Mouse (Mus musculus) adrenal gland, postnatal 36 days (tissue): ENCODE measurements at regions not wholly inside any gene's neighbourhood (a gene's known extent, or its start where the extent isn't known, plus 50 kb on each side); places are given as distances from the start of the nearest gene placed in this dataset.

Experiments
- DNase-seq, 2 experiments: peaks; one replicate each; pipeline ENCODE4 v3.0.0; 2021; ENCODE audit warnings: mixed read lengths in 1 of 2

DNA sequence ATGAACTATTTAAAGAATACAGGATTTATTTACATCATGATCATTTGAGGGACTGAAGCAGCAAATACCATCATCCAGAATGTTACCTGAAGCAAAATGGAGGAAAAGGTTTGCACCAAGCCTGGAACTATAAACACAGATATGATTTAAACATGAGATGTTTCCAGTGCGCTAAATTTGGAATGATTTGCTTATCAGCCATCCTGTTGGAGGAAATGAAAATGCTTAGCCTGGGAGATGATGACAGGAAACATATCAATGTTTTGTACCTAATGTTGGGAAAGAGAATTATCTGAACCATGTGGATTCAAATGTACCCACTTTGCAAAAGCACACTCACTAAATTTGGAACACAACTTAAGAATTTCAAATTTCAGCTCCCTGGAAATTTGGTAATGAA lies 149.3 kb downstream of the Adgra3 start:
- no peak for DNase-seq

GRCm38 (mm10) chr5:49896106-49896505 lies 162.7 kb downstream of the Adgra3 start:
- DNase-seq: no peak

DNA sequence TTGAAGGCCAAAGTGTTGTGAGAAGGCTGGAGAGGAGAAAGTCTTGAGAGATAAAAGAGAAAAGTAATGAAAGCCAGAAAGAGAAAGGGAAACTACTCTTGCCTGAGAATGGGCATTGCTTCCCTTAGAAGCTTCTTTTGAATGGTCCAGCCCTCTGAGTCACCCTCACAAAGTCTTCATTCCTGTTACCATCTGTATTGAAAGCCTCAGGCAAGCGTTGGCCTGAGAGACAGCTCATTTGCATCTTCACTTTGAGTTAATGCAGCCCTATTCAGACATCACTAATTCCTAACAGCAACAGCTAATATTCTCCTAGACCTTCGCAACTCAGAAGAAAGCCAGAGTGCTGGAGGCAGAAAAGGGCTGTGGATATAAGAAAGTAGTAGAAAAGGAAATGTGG lies 178.4 kb downstream of the Adgra3 start:
- DNase-seq: no peak

DNA sequence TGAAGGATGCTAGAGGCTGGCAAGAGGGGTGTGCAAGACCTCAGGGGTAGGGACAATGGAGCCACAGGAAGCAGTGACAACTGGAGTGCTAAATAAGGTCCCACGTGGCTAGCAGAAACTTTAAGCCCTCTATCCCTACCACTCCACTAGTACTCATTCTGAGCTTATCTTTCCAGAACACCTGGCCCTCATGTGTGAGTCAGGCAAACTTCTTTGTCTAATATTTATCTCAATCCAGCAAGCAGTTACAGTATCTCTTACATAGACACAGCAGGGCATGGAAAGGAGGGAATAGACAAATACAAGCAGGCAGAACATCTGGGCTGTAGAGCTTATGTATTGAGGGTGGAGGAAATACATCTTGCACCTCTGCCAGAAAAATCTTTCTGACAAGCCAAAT lies 182.6 kb downstream of the Adgra3 start:
- no peak for DNase-seq

DNA sequence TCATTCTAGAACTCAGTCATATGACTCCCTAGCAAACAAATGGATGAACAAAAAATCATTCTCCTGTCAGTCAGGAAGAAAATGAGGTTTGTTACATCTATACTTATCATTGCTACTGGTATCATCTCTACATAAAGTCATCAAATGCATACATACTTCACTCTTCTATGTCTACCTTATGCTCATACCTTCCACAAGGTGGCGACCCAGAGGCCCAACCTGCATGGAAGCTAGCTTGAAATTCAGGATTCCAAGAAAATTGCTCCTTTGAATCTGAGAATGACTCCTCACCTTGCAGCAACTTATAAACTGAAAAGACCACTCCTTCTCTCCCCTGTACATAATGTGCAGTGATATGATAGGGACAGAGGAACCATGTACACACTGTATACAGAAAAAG lies 201.6 kb downstream of the Adgra3 start:
- peak in 1 of 2 experiments; percentile 4 for DNase-seq

DNA sequence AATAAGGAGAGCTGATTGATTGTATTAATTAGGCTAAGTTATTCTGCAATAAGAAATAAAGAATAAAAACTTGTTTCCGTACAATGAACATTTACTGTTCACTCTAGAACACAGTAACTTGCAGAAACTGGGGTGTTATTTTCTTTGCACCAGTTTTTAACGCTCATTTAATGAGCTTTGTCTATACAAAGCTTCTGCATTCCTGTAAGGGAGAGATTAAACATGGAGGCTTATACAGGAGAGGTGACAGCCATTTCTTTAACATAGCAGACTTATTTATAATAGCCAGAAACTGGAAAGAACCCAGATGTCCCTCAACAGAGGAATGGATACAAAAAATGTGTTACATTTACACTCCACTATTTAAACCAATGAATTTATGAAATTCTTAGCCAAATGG lies 202.8 kb downstream of the Adgra3 start:
- no peak for DNase-seq

DNA sequence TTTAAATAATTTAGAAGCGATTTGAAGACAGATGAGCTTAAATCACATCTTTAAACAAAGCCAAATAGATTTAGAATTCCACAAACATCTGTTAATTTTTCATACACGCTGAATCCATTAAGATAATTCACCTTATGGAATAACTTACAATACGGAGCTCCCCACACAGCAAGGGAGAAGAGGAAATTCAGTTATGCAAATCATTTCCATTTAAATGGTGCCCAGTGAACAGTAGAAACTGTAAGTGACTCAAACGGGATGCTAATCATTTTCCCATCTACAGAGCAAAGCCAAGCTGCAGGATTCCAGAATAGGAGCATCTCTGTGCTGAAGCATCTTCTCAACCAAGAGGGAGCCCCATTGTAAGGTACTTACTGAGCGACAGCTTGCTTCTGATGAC lies 210.1 kb downstream of the Adgra3 start:
- no peak for DNase-seq

- DNase-seq: no peak
Measured at GRCm38 (mm10) chr5:49848174-49848573, 210.6 kb downstream of the Adgra3 start.

- no peak for DNase-seq
Measured at GRCm38 (mm10) chr5:49818832-49819231, 240.0 kb downstream of the Adgra3 start.

DNA sequence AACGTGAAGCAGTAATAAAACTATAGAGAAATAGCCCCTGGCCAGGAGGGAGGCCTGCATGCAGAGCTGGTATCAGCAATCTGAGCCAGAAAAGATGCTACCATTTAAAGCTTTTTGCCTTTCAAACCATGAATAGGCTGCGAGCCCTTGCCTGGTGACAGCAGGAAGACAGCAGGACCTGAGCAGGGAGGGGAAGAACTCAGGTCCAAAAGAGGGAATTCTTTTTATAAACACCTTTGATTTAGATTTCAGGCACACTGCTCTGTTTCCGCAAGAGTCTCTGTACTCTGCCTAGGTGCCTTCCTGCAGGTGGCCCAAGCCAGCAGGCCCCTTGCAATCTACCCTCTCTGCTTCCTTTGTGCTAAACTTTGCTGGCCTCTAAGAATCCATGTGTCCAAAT lies 242.1 kb downstream of the Adgra3 start:
- DNase-seq: no peak

GRCm38 (mm10) chr5:49813335-49813734 lies 245.5 kb downstream of the Adgra3 start:
- no peak for DNase-seq

DNA sequence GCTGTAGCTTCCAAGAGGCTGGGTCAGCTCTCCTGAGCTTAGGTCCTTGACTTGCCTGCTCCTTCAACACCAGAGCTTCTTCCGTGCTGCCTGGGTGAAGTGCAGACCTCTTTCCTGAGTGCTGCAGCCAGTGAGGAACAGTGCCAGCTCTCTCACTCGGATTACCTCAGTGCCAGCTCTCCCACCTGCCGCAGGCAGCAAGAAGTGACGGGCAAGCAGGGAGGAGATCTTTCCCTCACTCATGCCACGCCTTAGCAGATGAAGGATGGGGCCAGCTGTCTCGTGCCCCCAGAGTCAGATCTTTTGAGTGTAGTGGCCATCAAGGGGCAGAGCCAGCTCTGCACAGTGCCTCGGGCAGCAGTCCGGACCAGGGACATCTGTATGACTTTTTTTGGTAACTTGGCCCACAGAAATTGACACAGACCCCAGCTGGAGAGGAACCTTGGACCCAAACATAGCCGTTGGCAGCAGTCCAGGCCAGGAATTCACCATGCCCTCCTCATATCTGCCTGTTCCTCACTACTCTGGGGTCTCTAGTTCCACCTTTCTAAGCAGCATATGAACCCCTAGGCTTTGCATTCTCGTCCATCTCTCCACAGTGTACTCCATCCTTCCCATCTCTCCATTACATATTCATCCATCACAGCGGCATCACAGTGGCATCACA lies 263.9 kb upstream of the Kcnip4 start:
- DNase-seq: no peak

GRCm38 (mm10) chr5:49783728-49784127 lies 259.0 kb upstream of the Kcnip4 start:
- DNase-seq: no peak

DNA sequence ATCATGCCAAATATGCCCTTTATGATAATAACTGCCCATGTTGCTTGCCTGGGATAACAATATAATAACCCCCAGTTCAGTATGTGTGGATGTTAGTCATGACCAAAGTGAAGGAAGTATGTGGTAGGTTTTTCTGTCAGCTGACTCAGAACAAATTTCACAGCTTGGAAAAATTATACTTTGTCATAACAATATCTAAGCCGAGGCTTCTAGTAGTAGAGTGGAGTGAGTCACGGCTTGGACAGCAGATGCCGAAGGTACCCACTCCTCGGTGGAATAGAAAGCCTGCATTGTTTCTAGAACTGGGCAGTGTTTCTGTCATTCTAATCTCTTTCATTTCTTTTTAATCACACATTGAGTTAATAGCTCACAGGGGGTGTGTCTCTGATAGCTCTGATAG lies 236.3 kb upstream of the Kcnip4 start:
- no peak for DNase-seq

DNA sequence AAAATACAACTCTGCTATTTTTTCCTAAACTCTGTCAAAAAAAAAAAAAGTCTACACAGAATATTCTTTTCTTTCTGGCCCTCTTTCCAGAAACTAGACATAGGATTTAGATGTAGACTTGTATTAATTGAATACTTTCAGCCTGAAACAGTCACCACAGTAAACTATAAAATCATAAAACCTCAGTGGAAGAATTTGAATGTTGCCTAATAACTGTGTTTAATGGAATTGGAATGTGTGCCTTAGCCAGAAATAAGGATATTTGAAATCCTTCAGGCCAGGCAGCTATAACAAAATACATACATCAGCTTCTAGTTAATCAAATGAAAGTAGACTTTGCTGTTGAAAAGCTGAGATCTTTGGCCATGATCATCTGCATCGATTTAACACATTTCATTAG lies 230.8 kb upstream of the Kcnip4 start:
- no peak for DNase-seq

- no peak for DNase-seq
Measured at GRCm38 (mm10) chr5:49712607-49713006, 187.9 kb upstream of the Kcnip4 start.

DNA sequence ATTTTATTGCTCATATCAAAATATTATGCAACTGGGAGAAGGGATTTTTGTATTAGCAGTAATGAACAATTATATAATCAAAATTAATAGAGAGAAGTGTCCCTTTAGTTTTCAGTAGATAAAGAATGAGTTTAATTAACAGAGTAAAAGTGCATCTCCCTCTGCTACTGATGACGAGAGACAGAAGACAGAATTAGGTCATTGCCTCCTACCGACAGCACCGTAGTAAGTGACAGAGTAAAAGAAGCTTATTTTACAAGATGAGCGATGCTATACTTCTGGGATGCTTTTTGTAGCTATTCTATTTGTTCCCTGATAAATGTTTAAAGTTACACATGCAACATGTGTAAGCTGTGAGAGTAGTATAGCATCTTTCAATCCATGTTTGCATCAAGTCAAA lies 157.4 kb upstream of the Kcnip4 start:
- DNase-seq: no peak

DNA sequence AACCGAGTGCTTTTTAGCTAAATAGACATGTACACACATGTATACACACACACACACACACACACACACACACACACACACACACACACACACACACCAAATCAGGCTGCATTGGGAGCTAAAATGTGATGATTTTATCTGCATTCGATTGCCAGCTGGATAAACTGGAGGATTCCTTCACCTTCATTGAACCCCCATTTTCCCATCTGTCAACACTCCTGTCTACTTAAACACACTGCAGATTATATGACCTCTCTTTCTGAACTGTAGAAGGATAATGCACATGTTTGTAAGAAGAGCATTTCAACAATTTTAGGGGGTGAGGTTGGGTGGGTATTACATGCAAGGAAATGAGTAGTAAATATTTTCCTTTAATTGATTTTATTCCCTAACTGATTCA lies 156.8 kb upstream of the Kcnip4 start:
- DNase-seq: no peak

DNA sequence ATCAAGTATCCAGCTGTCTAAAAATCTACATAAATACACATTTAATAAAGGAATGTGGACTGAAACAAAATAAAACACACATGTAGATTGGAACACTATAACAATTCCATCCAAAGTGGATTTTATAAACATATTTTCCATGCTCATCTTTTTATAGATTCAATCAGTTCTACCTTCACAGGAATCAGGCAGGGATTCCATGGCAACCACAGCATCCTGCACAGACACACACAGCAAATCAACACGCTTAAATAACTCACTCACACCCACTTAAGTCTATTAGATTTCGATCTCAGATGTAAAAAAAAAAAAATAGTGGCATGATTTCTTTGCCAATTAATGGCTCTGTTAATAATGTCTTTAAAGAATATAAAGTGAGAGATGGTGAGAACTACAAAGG lies 151.2 kb upstream of the Kcnip4 start:
- DNase-seq: no peak

GRCm38 (mm10) chr5:49665196-49665595 lies 140.5 kb upstream of the Kcnip4 start:
- DNase-seq: no peak

GRCm38 (mm10) chr5:49663928-49664327 lies 139.2 kb upstream of the Kcnip4 start:
- DNase-seq: no peak

DNA sequence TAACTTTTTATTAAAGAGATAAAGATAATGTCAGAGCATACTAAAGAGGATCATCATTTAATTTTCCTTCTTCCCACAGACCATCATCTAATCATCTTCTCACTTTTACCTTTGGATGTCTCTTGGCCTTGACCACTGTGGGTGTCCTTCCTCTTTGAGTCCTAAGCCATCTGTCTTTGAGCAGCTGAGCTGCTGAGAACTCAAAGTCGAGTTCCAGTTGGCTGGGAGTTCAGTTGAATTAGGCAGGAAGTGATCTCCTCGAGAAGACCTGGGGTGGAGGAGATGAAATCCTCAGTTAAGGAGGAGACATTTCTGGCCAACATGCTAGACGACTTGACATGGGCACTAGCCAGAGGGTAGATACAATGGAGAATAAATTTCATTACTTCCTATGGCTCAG lies 137.4 kb upstream of the Kcnip4 start:
- DNase-seq: no peak

DNA sequence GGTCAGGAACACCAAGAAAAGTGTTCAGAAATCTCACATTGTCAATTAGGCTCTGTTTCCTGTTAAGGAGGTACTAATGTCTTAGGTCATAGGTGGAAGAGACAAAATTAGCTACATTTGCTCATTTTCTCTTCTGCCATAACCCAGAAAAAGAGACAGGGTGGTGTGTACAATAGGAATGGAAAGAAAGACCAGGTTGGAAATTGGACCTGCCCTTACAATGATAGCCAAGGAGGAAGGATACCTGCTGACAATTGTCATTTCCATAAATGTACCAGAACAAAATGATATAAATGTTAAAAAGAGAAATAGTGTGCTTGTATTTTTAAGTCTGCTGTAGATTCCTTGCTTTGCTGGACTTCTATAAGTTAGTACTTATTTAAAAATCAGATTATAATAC lies 135.9 kb upstream of the Kcnip4 start:
- no peak for DNase-seq

- no peak for DNase-seq
Measured at GRCm38 (mm10) chr5:49650953-49651352, 126.2 kb upstream of the Kcnip4 start.

GRCm38 (mm10) chr5:49645781-49646180 lies 121.1 kb upstream of the Kcnip4 start:
- DNase-seq: no peak
